Mouse (Mus musculus) cortical plate, adult 2 months (tissue): ENCODE results near the gene Ccdc38.

Experiments
- CTCF ChIP-seq: fragments of 200-500 bp; IDR thresholded peaks from 2 replicates; pipeline ENCODE4 v1.5.1; 2011; ENCODE audit warnings: mild to moderate bottlenecking, control low read depth, low read length; ENCODE audit not compliant: insufficient read depth; ENCODE audit errors: extremely low read depth
- POLR2A ChIP-seq: fragments of 200-500 bp; IDR thresholded peaks from 2 replicates; pipeline ENCODE4 v1.6.1; 2011; ENCODE audit warnings: mild to moderate bottlenecking, low read length, control low read depth; ENCODE audit not compliant: insufficient read depth; ENCODE audit errors: extremely low read depth

DNA sequence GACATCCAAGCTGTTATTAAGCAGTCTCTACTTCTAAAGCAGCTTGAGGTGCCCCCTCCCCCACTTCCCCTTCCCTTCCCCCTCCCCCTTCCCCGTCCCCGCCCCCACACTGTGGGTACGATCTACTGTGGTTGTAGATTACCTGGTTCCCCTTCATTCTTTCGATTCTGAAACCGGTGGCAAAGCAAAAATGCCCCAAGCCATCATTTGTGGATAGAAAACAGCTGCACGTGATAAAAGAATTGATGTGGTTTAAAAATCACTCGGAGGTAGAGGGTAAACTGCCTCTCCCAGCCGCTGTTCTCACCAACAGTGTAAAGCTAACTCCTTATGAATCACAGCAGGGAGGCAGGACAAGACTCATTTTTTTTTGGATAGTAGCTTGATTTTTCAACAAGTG lies 74.4 kb downstream of the Ccdc38 start:
- TF ChIP-seq POLR2A (no peak), CTCF (no peak)
